Mouse (Mus musculus): ENCODE data around the gene Zscan21. TPM values are rescaled to one million over a fixed set of nuclear protein-coding genes. Genes with fewer than 3 reads are reported as not detected.

The Zscan21 gene
- polyA plus RNA-seq, 1 experiment from 2014 or later: 15.4 TPM

DNA sequence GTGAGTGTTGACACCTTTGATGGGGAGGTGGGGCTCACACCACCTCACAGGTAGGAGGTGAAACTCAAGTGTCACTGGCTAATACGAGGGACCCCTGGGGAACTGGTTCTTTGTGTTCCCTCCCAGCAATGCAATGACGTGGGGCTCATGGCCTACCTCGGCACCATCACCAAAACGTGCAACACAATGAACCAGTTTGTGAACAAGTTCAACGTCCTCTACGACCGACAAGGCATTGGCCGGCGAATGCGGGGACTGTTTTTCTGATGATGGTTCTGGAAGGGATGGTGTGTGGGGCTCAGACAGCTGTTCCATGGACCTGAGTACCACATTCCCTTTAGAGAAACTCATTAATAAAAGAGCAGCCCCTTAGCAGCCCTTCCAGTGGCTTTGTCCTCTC, 46.9 kb downstream of the Zscan21 start:
- Histone ChIP-seq H3K9me3 (replicated peaks) (no peaks in the 10 kb centered on the region), H3K4me2 (no peak overlapping the region), H3K4me1 (replicated peaks) (peaks cover 59% of the 10 kb centered on the region), H3K27me3 (no peaks in the 10 kb centered on the region), H3K9ac (no peak overlapping the region), H3K36me3 (peaks cover 66% of the 10 kb centered on the region), H3K27ac (peak overlapping the region; percentile 73; the same call in 1 of the 2 replicates), H3K4me3 (replicated peaks) (0 out of 2 replicates have a peak overlapping the region, but pooled peaks have one; percentile 3)
- no peak for ATAC-seq (ENCODE audit: low read depth)
- WGBS (ENCODE audit: insufficient replicate concordance): 74% methylated on average over 10 of the region's 10 CpGs
- DNase-seq: no peak

- WGBS (ENCODE audit: insufficient replicate concordance): 83% methylated on average over 8 of the region's 8 CpGs
- no peak overlapping the region for H3K4me2 ChIP-seq
- no peak overlapping the region for H3K27ac ChIP-seq
- DNase-seq (no peak), ATAC-seq (ENCODE audit: low read depth) (no peak)
- no peak overlapping the region for H3K4me3 ChIP-seq (replicated peaks)
- peaks cover 71% of the 10 kb centered on the region for H3K4me1 ChIP-seq (replicated peaks)
- no peaks in the 10 kb centered on the region for H3K27me3 ChIP-seq
- no peaks in the 10 kb centered on the region for H3K9me3 ChIP-seq (replicated peaks)
- no peak overlapping the region for H3K9ac ChIP-seq
- peaks cover 79% of the 10 kb centered on the region for H3K36me3 ChIP-seq
Observed at GRCm38 (mm10) chr5:138165594-138165993, 48.9 kb downstream of the Zscan21 start.

DNA sequence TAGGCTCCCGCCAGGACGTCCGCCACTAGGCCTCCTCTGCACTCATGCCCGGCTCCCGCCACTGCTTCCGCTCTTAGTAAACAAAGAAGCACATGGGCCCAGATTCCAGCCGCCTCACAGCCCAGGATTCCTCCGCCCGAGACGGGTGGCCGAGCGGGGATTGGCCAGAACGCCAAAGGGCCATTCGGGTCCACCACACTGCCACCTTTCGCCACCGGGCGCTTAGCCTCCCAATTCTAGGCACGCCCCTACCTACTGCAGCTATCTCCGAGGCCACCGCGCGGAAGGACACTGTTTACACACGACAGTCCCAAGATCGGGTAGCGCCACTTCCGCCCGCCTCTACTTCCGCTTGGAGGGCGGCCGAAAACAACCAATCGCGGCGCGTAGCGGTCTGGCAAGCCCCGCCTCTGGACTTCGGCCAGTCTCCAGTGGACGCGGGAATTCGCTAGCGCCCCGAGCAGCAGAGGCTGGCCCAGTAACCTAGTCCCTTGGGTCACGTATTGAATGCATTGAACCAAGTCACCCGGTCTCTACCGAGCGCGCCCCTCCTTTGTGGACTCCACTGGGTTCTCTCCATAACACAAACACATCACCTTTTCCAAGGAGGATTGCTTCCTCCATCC, 54.3 kb downstream of the Zscan21 start:
- Histone ChIP-seq H3K27ac (peak overlapping the region; percentile 99), H3K9ac (peak overlapping the region; percentile 95), H3K4me1 (replicated peaks) (peaks cover 59% of the 10 kb centered on the region), H3K36me3 (peaks cover 62% of the 10 kb centered on the region), H3K4me3 (replicated peaks) (peak overlapping the region; percentile 92), H3K9me3 (replicated peaks) (no peaks in the 10 kb centered on the region), H3K27me3 (no peaks in the 10 kb centered on the region), H3K4me2 (peak overlapping the region; percentile 93)
- peak; percentile 84 for ATAC-seq (ENCODE audit: low read depth)
- DNase-seq: peak; percentile 94
- under 1% methylated on average over 47 of the region's 47 CpGs for WGBS (ENCODE audit: insufficient replicate concordance)

DNA sequence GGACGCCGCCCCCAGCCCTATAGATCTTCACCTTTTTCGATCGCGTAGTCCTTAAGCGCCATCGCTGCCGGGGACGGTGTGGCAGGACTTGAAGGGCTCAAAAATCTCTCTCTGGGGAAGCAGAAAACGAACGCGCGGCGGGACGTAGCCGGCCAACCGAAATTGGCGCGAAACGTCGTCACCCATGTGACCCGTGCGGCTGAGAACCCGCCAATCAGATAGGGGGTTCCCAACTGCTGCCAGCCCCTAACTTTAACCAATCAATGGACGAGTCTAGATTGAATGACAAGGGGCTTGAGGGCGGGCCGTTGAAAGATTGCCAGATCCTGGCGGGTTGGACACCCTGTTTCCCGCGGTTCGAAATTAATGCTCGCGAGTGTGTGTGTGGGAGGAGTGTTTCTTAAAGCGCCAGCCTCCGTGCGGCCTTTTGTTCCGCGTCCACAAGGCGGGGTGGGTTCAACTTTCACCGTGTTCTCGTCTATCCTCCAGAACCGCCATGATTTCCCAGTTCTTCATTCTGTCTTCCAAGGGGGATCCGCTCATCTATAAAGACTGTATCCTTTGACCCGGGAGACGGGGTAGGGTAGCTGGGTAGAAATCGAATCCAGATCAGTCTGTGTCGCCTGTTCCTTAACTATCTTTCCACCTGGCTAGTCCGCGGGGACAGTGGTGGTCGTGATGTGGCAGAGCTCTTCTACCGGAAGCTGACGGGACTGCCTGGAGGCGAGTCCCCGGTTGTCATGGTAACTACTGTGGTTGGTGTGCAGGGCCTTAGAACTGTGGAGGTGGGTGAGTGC, 55.2 kb downstream of the Zscan21 start, which contains the start of the genes Ap4m1 and Mcm7:
Gene Ap4m1 (plus strand): TSS at position 308 of the 797 bp plus-strand sequence.
Gene Mcm7 (minus strand): TSS at position 728 of the 797 bp plus-strand sequence.
- WGBS (ENCODE audit: insufficient replicate concordance): under 1% methylated on average over 54 of the region's 54 CpGs
- Histone ChIP-seq H3K4me1 (replicated peaks) (peaks cover 53% of the 10 kb centered on the region), H3K9ac (peak within 1 kb of the TSS; percentile 95), H3K27me3 (no peaks in the 10 kb centered on the region), H3K9me3 (replicated peaks) (no peaks in the 10 kb centered on the region), H3K36me3 (peaks cover 62% of the 10 kb centered on the region), H3K27ac (peak within 1 kb of the TSS; percentile 99), H3K4me2 (peak within 1 kb of the TSS; percentile 93), H3K4me3 (replicated peaks) (peak within 1 kb of the TSS; percentile 92)
- ATAC-seq (ENCODE audit: low read depth) (peak; percentile 84), DNase-seq (peak; percentile 95)

DNA sequence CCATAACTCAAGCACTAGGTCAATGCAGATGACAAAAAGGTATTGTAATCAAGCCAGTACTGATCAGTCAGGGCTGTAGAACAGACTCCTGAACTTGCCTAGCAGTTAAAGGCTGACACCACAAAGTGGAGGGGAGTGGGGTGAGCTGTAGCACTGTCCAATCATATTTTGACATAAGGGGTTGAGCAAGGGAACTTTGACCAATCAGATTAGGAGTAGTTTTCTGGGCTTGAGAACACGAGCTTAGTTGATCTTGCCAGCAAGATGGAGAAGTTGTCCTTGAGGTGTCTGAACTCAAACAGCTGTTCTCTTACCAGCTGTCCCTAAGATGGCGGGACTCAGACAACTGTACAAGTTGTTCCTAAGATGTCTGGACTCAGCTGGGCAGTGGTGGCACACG, 56.5 kb downstream of the Zscan21 start:
- peak overlapping the region; percentile 93 for H3K4me2 ChIP-seq
- peaks cover 43% of the 10 kb centered on the region for H3K4me1 ChIP-seq (replicated peaks)
- H3K9me3 ChIP-seq (replicated peaks): no peaks in the 10 kb centered on the region
- DNase-seq: no peak
- H3K4me3 ChIP-seq (replicated peaks): peak overlapping the region; percentile 92
- ATAC-seq (ENCODE audit: low read depth): no peak
- WGBS (ENCODE audit: insufficient replicate concordance): 64% methylated on average over 3 of the region's 3 CpGs
- peaks cover 62% of the 10 kb centered on the region for H3K36me3 ChIP-seq
- H3K9ac ChIP-seq: peak overlapping the region; percentile 95
- no peaks in the 10 kb centered on the region for H3K27me3 ChIP-seq
- H3K27ac ChIP-seq: peak overlapping the region; percentile 99; the same call in 1 of the 2 replicates

MicroRNA genes within 50 kb of the gene (microRNA counts, 519-probe panel; counts per million panel counts)
- microRNA mmu-miR-106b (6,134 counts per million, percentile 76 among the panel's probes with 10 or more counts), microRNA mmu-miR-25 (7,937 counts per million, percentile 96 among the panel's probes with 10 or more counts), microRNA mmu-miR-93 (6,045 counts per million, percentile 75 among the panel's probes with 10 or more counts)

Small RNA genes within 50 kb of the gene (microRNA-seq; reads per million reads assigned to microRNA genes)
- gene Mir106b: 13,067 reads per million, percentile 95 among the genes with 10 or more reads in this experiment
- gene Mir25: 1,197 reads per million, percentile 77 among the genes with 10 or more reads in this experiment
- 24,787 reads per million, percentile 97 among the genes with 10 or more reads in this experiment for gene Mir93

Other genes starting within 250 kb of the Zscan21 start
- 1.6 and 2.1 TPM in 2 replicates for gene Pilrb2, start 245.1 kb upstream of the Zscan21 start, polyA plus RNA-seq (2015; fragmentation: Nextera tagmentation; extraction: Ambion mirVana)
- 1.5 and 1.8 TPM in 2 replicates for gene Cyp3a13, start 195.3 kb upstream of the Zscan21 start, polyA plus RNA-seq (2015; fragmentation: Nextera tagmentation; extraction: Ambion mirVana)
- 0.03 TPM in 1 of 2 replicates, not detected in the other for gene Gjc3, start 153.8 kb upstream of the Zscan21 start, polyA plus RNA-seq (2015; fragmentation: Nextera tagmentation; extraction: Ambion mirVana)
- 0.38 and 0.44 TPM in 2 replicates for gene Azgp1, start 135.4 kb upstream of the Zscan21 start, polyA plus RNA-seq (2015; fragmentation: Nextera tagmentation; extraction: Ambion mirVana)
- not detected in 2 replicates for gene Smok3a, start 95.6 kb upstream of the Zscan21 start, polyA plus RNA-seq (2015; fragmentation: Nextera tagmentation; extraction: Ambion mirVana)
- gene Smok3b, start 95.5 kb upstream of the Zscan21 start, polyA plus RNA-seq (2015; fragmentation: Nextera tagmentation; extraction: Ambion mirVana): not detected in 2 replicates
- gene Smok3c, start 63.7 kb upstream of the Zscan21 start, polyA plus RNA-seq (2015; fragmentation: Nextera tagmentation; extraction: Ambion mirVana): not detected in 2 replicates
- 3.8 and 5.2 TPM in 2 replicates for gene Zkscan1, start 31.8 kb upstream of the Zscan21 start, polyA plus RNA-seq (2015; fragmentation: Nextera tagmentation; extraction: Ambion mirVana)
- gene Zfp113, start 38.8 kb downstream of the Zscan21 start, polyA plus RNA-seq (2015; fragmentation: Nextera tagmentation; extraction: Ambion mirVana): 4.6 and 5.2 TPM in 2 replicates
- gene Cops6, start 44.2 kb downstream of the Zscan21 start, polyA plus RNA-seq (2015; fragmentation: Nextera tagmentation; extraction: Ambion mirVana): 180 TPM in 2 replicates
- 5.9 and 7.4 TPM in 2 replicates for gene Ap4m1, start 55.1 kb downstream of the Zscan21 start, polyA plus RNA-seq (2015; fragmentation: Nextera tagmentation; extraction: Ambion mirVana)
- 224 and 255 TPM in 2 replicates for gene Mcm7, start 55.5 kb downstream of the Zscan21 start, polyA plus RNA-seq (2015; fragmentation: Nextera tagmentation; extraction: Ambion mirVana)
- 39.1 and 50.9 TPM in 2 replicates for gene Taf6, start 70.5 kb downstream of the Zscan21 start, polyA plus RNA-seq (2015; fragmentation: Nextera tagmentation; extraction: Ambion mirVana)
- 17.6 and 18.4 TPM in 2 replicates for gene Cnpy4, start 70.6 kb downstream of the Zscan21 start, polyA plus RNA-seq (2015; fragmentation: Nextera tagmentation; extraction: Ambion mirVana)
- 3.7 and 4.1 TPM in 2 replicates for gene Mblac1, start 77.4 kb downstream of the Zscan21 start, polyA plus RNA-seq (2015; fragmentation: Nextera tagmentation; extraction: Ambion mirVana)
- gene Nxpe5, start 109.0 kb downstream of the Zscan21 start, polyA plus RNA-seq (2015; fragmentation: Nextera tagmentation; extraction: Ambion mirVana): 0.07 and 0.08 TPM in 2 replicates
- 32.0 and 33.7 TPM in 2 replicates for gene Lamtor4, start 138.6 kb downstream of the Zscan21 start, polyA plus RNA-seq (2015; fragmentation: Nextera tagmentation; extraction: Ambion mirVana)
- gene BC037034, start 147.1 kb downstream of the Zscan21 start, polyA plus RNA-seq (2015; fragmentation: Nextera tagmentation; extraction: Ambion mirVana): 2.8 and 3.6 TPM in 2 replicates
- gene Gal3st4, start 155.9 kb downstream of the Zscan21 start, polyA plus RNA-seq (2015; fragmentation: Nextera tagmentation; extraction: Ambion mirVana): 0.14 and 0.23 TPM in 2 replicates
- not detected in 2 replicates for gene Gm43720, start 163.1 kb downstream of the Zscan21 start, polyA plus RNA-seq (2015; fragmentation: Nextera tagmentation; extraction: Ambion mirVana)
- 0.92 and 1.3 TPM in 2 replicates for gene Gpc2, start 163.1 kb downstream of the Zscan21 start, polyA plus RNA-seq (2015; fragmentation: Nextera tagmentation; extraction: Ambion mirVana)
- 1.5 and 1.6 TPM in 2 replicates for gene Stag3, start 163.3 kb downstream of the Zscan21 start, polyA plus RNA-seq (2015; fragmentation: Nextera tagmentation; extraction: Ambion mirVana)
- gene Pvrig, start 225.1 kb downstream of the Zscan21 start, polyA plus RNA-seq (2015; fragmentation: Nextera tagmentation; extraction: Ambion mirVana): 0.36 and 0.53 TPM in 2 replicates

Data from liver, embryonic 13.5 days (tissue).